Comparison of ENCODE assay signal across 8 mouse cellular contexts in genomic region chr10:99204553-99204952, GRCm38 (mm10). TPM values are rescaled to one million over a fixed set of nuclear protein-coding genes. Genes with fewer than 3 reads are reported as not detected.
DNase-seq lines count a peak whose midpoint lies in the region; ATAC-seq and TF ChIP-seq lines count a peak whose summit lies in the region.

No protein-coding gene starts in this region.

- peak overlapping the region; percentile 57 for H3K9ac ChIP-seq in kidney, embryonic 16.5 days (replicated peaks; ENCODE audit: low read length)

- ATAC-seq in granulocyte monocyte progenitor cell, adult 5-6 weeks (replicated peaks; ENCODE audit: poor library complexity, severe bottlenecking): peak; percentile 91
- peak; percentile 35; the same call in 1 of the 2 replicates for ATAC-seq in kidney, embryonic 16.5 days (ENCODE audit: low FRiP score, low TSS enrichment)

- peak; percentile 33; the same call in 1 of the 2 replicates for TF ChIP-seq POLR2A in testis, adult 2 months (IDR thresholded peaks at IDR 0.05; ENCODE audit: control insufficient read depth, low read depth, low read length)

- 0 out of 2 replicates have a peak overlapping the region, but pooled peaks have one; percentile 3 for H3K4me3 ChIP-seq in testis, adult 2 months (ENCODE audit: control insufficient read depth, low read depth, low read length)
- peak overlapping the region; percentile 37 for H3K4me3 ChIP-seq in kidney, embryonic 16.5 days (ENCODE audit: low read length)
- H3K4me3 ChIP-seq in macrophage (ENCODE audit: inconsistent target): peak overlapping the region; percentile 30

- H3K36me3 ChIP-seq in testis, adult 2 months (ENCODE audit: control insufficient read depth, insufficient read depth, low read length): no peaks in the 10 kb centered on the region
- no peaks in the 10 kb centered on the region for H3K36me3 ChIP-seq in kidney, embryonic 16.5 days (ENCODE audit: insufficient read depth, low read length)
- no peaks in the 10 kb centered on the region for H3K36me3 ChIP-seq in macrophage (ENCODE audit: inconsistent target)

- H3K27ac ChIP-seq in testis, adult 2 months (ENCODE audit: control insufficient read depth, insufficient read depth, low read depth, low read length): no peak overlapping the region
- H3K27ac ChIP-seq in kidney, embryonic 16.5 days (ENCODE audit: low read length): peak overlapping the region; percentile 83
- H3K27ac ChIP-seq in macrophage: peak overlapping the region; percentile 84

- peak overlapping the region; percentile 59 for H3K4me2 ChIP-seq in kidney, embryonic 16.5 days (replicated peaks; ENCODE audit: low read depth, low read length)

- H3K9me3 ChIP-seq in kidney, embryonic 16.5 days (ENCODE audit: low read length): no peaks in the 10 kb centered on the region

- no peaks in the 10 kb centered on the region for H3K27me3 ChIP-seq in testis, adult 2 months (ENCODE audit: control insufficient read depth, insufficient read depth, low read length)
- no peaks in the 10 kb centered on the region for H3K27me3 ChIP-seq in kidney, embryonic 16.5 days (ENCODE audit: insufficient read depth, low read length)

- DNase-seq in testis, postnatal 14 days (ENCODE audit: low spot score): no peak
- DNase-seq in spleen, postnatal 36 days (ENCODE audit: low spot score in 2 of 2): peak; percentile 62 to 63
- DNase-seq in urinary bladder, postnatal 25 days (ENCODE audit: low spot score): no peak
- no peak for DNase-seq in urinary bladder, adult 2 months (ENCODE audit: low spot score)

- H3K4me1 ChIP-seq in testis, adult 2 months (ENCODE audit: control insufficient read depth, insufficient read depth, low read length): peaks cover 2% of the 10 kb centered on the region; the same call in 1 of the 2 replicates
- H3K4me1 ChIP-seq in kidney, embryonic 16.5 days (ENCODE audit: insufficient read depth, low read length): peaks cover 35% of the 10 kb centered on the region

- TF ChIP-seq CTCF in testis, adult 2 months (IDR thresholded peaks at IDR 0.05; ENCODE audit: control insufficient read depth, insufficient read depth, insufficient replicate concordance, low read depth, low read length): no peak

- H3K79me2 ChIP-seq in macrophage (ENCODE audit: inconsistent target): no peaks in the 10 kb centered on the region

- WGBS in kidney, embryonic 16.5 days: 6% methylated on average over 11 of the region's 11 CpGs
- WGBS in macrophage (ENCODE audit: missing documents): 5% methylated on average over 11 of the region's 11 CpGs

RNA-seq across cellular contexts. Expression of gene Dusp6, which starts 58.5 kb away (rescaled TPM):
- 5.1 and 5.8 TPM in 2 replicates for polyA plus RNA-seq in testis, adult 2 months (2012; rRNA removed)
- 11.6 and 12.2 TPM in 2 replicates for total RNA-seq in granulocyte monocyte progenitor cell, adult 5-6 weeks (2014; fragmentation: Nextera tagmentation)
- total RNA-seq in granulocyte monocyte progenitor cell, adult 5-6 weeks (2017): 20.0 and 26.9 TPM in 2 replicates
- 87.9 and 95.9 TPM in 2 replicates for polyA plus RNA-seq in kidney, embryonic 16.5 days (2015; fragmentation: Nextera tagmentation; extraction: Ambion mirVana)
- total RNA-seq in macrophage (2018; cell fraction: chromatin; rRNA removed): 10 to 100 TPM in 5 of 26 experiments, 1 to 10 TPM in 18, under 1 TPM in 3; 0.54 to 35.4 (median 3.9) TPM
- total RNA-seq in macrophage (2018; cell fraction: cytosol; rRNA removed): 10 to 100 TPM in 15 of 26 experiments, 1 to 10 TPM in 11; 1.7 to 21.0 (median 10.7) TPM
- 100 to 1,000 TPM in 1 of 26 experiments, 10 to 100 TPM in 6, 1 to 10 TPM in 19; 1.8 to 134 (median 8.0) TPM for total RNA-seq in macrophage (2018; cell fraction: nucleus; rRNA removed)
- 5.0 to 150 TPM (median 6.0 TPM) in 3 replicates for polyA plus RNA-seq in macrophage (2018)
- 27.4 and 29.3 TPM in 2 replicates for polyA plus RNA-seq in urinary bladder, adult 2 months (2012; rRNA removed)

Comparison
In these comparisons a context has a peak if more than half of its experiments do, and no peak if none do; other contexts are left out.
1. DNase-seq: peak in spleen, postnatal 36 days (2 of 2); none in testis, postnatal 14 days (single experiment), urinary bladder, postnatal 25 days (single experiment) and urinary bladder, adult 2 months (single experiment).
2. Peak in every context shown above with its lines, with median percentiles within 50 percentile points of each other: H3K4me3 ChIP-seq.